Mouse (Mus musculus) kidney, postnatal 0 days (tissue): ENCODE results near the gene Cfap161. TPM values are rescaled to one million over a fixed set of nuclear protein-coding genes. Genes with fewer than 3 reads are reported as not detected.

Experiments
- ATAC-seq: fragments of 200-750 bp; cut with Nextera tagmentation; replicated peaks from 2 replicates; pipeline ENCODE4 v1.8.0; 2017; ENCODE audit warnings: low read depth, moderate number of reproducible peaks, moderate TSS enrichment, moderate library complexity; ENCODE audit not compliant: low FRiP score
- DNase-seq: peaks from one replicate; pipeline ENCODE4 v3.0.0-alpha.2; 2016; ENCODE audit warnings: low spot score
- H3K27ac ChIP-seq: fragments of 300-500 bp; sonication (generic); 2 replicates; pipeline ENCODE4 v1.5.1; 2014; ENCODE audit warnings: mild to moderate bottlenecking
- H3K27me3 ChIP-seq: fragments of 300-500 bp; sonication (generic); 2 replicates; pipeline ENCODE4 v1.6.1; 2014; ENCODE audit warnings: low read length, mixed read lengths; ENCODE audit not compliant: insufficient read depth
- H3K36me3 ChIP-seq: fragments of 300-500 bp; sonication (generic); 2 replicates; pipeline ENCODE4 v1.6.1; 2014; ENCODE audit warnings: low read length, mixed read lengths; ENCODE audit not compliant: insufficient read depth
- H3K4me1 ChIP-seq: fragments of 300-500 bp; sonication (generic); replicated peaks from 2 replicates; pipeline ENCODE4 v1.6.1; 2014; ENCODE audit warnings: antibody characterized with exemption, low read length, mixed read lengths; ENCODE audit not compliant: insufficient read depth
- H3K4me2 ChIP-seq: fragments of 300-500 bp; sonication (generic); 2 replicates; pipeline ENCODE4 v1.6.1; 2014; ENCODE audit warnings: mild to moderate bottlenecking, low read length, moderate library complexity, mixed read lengths
- H3K4me3 ChIP-seq: fragments of 300-500 bp; sonication (generic); replicated peaks from 2 replicates; pipeline ENCODE4 v1.5.1; 2014; ENCODE audit warnings: low read depth, low read length
- H3K9ac ChIP-seq: fragments of 300-500 bp; sonication (generic); 2 replicates; pipeline ENCODE4 v1.6.1; 2014; ENCODE audit warnings: low read depth, low read length
- H3K9me3 ChIP-seq: fragments of 300-500 bp; sonication (generic); replicated peaks from 2 replicates; pipeline ENCODE4 v1.6.1; 2016; ENCODE audit warnings: low read length, inconsistent platforms, mixed read lengths
- CTCF ChIP-seq: IDR thresholded peaks from 2 replicates; pipeline ENCODE4 v1.5.1; 2016; ENCODE audit warnings: antibody characterized with exemption, low read depth, mild to moderate bottlenecking, moderate library complexity
- WGBS: fragments of 180-500 bp; shearing (Covaris S2); extraction: QIAGEN DNeasy Blood & Tissue Kit; methylation state at CpG from one replicate; pipeline ENCODE4 v1.1.7; 2014; 5-methylcytosine and 5-hydroxymethylcytosine counted together
- polyA plus RNA-seq: library from polyadenylated mRNA; unstranded; fragments of >200 nt; fragmentation: Nextera tagmentation; extraction: Ambion mirVana; gene quantifications from 2 replicates; pipeline ENCODE4 v1.2.1, GENCODE M21; 2015

Gene Cfap161
- polyA plus RNA-seq, 1 experiment from 2014 or later = 0.34 TPM

DNA sequence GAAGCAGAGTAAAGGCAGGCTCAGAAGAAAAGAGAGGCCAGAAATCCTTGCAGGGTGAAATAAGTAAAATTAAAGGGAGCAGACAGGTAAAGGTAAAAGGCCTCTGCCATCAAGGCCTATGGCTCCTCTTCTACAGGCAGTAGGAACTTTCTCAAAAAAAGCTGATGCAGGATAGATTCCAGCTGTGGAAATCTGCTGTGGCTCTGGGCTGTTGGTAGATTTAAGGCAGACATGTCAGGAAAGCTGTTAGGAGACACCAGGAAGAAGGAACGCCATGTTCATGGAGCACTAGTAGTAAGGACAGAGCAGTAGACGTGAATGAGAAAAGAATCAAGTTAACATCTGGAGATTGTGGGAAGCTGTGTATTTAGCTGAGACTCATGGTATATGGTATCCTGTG lies 5.4 kb upstream of the Cfap161 start:
- H3K4me1 ChIP-seq = no peaks in the 10 kb centered on the region
- no peak overlapping the region for H3K4me3 ChIP-seq
- ATAC-seq = no peak

GRCm38 (mm10) chr7:83798004-83798403 lies 3.3 kb upstream of the Cfap161 start:
- TF ChIP-seq CTCF = no peak
- ATAC-seq = no peak
- Histone ChIP-seq H3K4me2 (no peak overlapping the region), H3K27me3 (no peaks in the 10 kb centered on the region), H3K27ac (no peak overlapping the region), H3K36me3 (no peaks in the 10 kb centered on the region), H3K9me3 (no peaks in the 10 kb centered on the region), H3K4me3 (no peak overlapping the region), H3K4me1 (no peaks in the 10 kb centered on the region), H3K9ac (no peak overlapping the region)
- DNase-seq = peak; percentile 68

More for the DNA sequence above, 5.4 kb upstream of the Cfap161 start:
- Histone ChIP-seq H3K9me3 (no peaks in the 10 kb centered on the region), H3K27ac (no peak overlapping the region), H3K9ac (no peak overlapping the region), H3K27me3 (no peaks in the 10 kb centered on the region), H3K4me2 (no peak overlapping the region), H3K36me3 (no peaks in the 10 kb centered on the region)
- 87% methylated on average over 2 of the region's 2 CpGs for WGBS
- DNase-seq = no peak
- TF ChIP-seq CTCF = no peak

GRCm38 (mm10) chr7:83796177-83796576 lies 1.5 kb upstream of the Cfap161 start:
- Histone ChIP-seq H3K9ac (no peak overlapping the region), H3K9me3 (no peaks in the 10 kb centered on the region), H3K4me2 (no peak overlapping the region), H3K27me3 (no peaks in the 10 kb centered on the region), H3K4me3 (no peak overlapping the region), H3K4me1 (no peaks in the 10 kb centered on the region), H3K27ac (no peak overlapping the region), H3K36me3 (no peaks in the 10 kb centered on the region)
- ATAC-seq (no peak), DNase-seq (no peak)
- WGBS = 73% methylated on average over 5 of the region's 5 CpGs
- TF ChIP-seq CTCF = no peak

GRCm38 (mm10) chr7:83794006-83794683 lies 535 bp downstream of the Cfap161 start:
- ATAC-seq = no peak; the same call in 1 of the 2 replicates
- H3K9me3 ChIP-seq = no peaks in the 10 kb centered on the region
- 45% methylated on average over 11 of the region's 11 CpGs for WGBS
- no peaks in the 10 kb centered on the region for H3K4me1 ChIP-seq
- no peak overlapping the region for H3K27ac ChIP-seq
- no peaks in the 10 kb centered on the region for H3K27me3 ChIP-seq
- TF ChIP-seq CTCF = no peak
- no peak overlapping the region for H3K9ac ChIP-seq
- DNase-seq = no peak
- no peak overlapping the region for H3K4me2 ChIP-seq
- no peak overlapping the region for H3K4me3 ChIP-seq
- no peaks in the 10 kb centered on the region for H3K36me3 ChIP-seq

- no peak for ATAC-seq
- WGBS = 69% methylated on average over 4 of the region's 4 CpGs
- no peak for TF ChIP-seq CTCF
Observed at GRCm38 (mm10) chr7:83780881-83781280, 13.8 kb downstream of the Cfap161 start.

GRCm38 (mm10) chr7:83780026-83780425 lies 14.7 kb downstream of the Cfap161 start:
- H3K27me3 ChIP-seq = no peaks in the 10 kb centered on the region

More at GRCm38 (mm10) chr7:83780881-83781280, 13.8 kb downstream of the Cfap161 start:
- Histone ChIP-seq H3K9me3 (no peaks in the 10 kb centered on the region), H3K27ac (no peak overlapping the region), H3K36me3 (no peaks in the 10 kb centered on the region), H3K4me2 (no peak overlapping the region), H3K9ac (no peak overlapping the region), H3K4me1 (no peaks in the 10 kb centered on the region), H3K4me3 (no peak overlapping the region), H3K27me3 (no peaks in the 10 kb centered on the region)
- DNase-seq = no peak

GRCm38 (mm10) chr7:83779028-83779427 lies 15.7 kb downstream of the Cfap161 start:
- Histone ChIP-seq H3K9ac (no peak overlapping the region), H3K4me3 (no peak overlapping the region), H3K4me1 (no peaks in the 10 kb centered on the region), H3K27me3 (no peaks in the 10 kb centered on the region), H3K4me2 (no peak overlapping the region), H3K27ac (no peak overlapping the region), H3K36me3 (no peaks in the 10 kb centered on the region), H3K9me3 (no peaks in the 10 kb centered on the region)
- DNase-seq (no peak), ATAC-seq (no peak)
- 81% methylated on average over 2 of the region's 2 CpGs for WGBS
- no peak for TF ChIP-seq CTCF

More at GRCm38 (mm10) chr7:83780026-83780425, 14.7 kb downstream of the Cfap161 start:
- no peak overlapping the region for H3K9ac ChIP-seq
- no peak overlapping the region for H3K4me2 ChIP-seq
- H3K36me3 ChIP-seq = no peaks in the 10 kb centered on the region
- DNase-seq = no peak
- no peak for TF ChIP-seq CTCF
- no peak for ATAC-seq
- H3K27ac ChIP-seq = no peak overlapping the region
- H3K4me3 ChIP-seq = no peak overlapping the region
- no peaks in the 10 kb centered on the region for H3K4me1 ChIP-seq
- H3K9me3 ChIP-seq = no peaks in the 10 kb centered on the region
- 73% methylated on average over 4 of the region's 4 CpGs for WGBS
